Mouse (Mus musculus) testis, postnatal 10 days (tissue): ENCODE results near the gene Trit1.
"Not testable (repeated sequence)": the region's sequence is repeated elsewhere in the genome, so short reads cannot be mapped to it uniquely, and the experiment has no call there.

ENCODE experiments used
- DNase-seq: peaks from one replicate; pipeline ENCODE4 v3.0.0; 2021; ENCODE audit warnings: low spot score

The Trit1 gene

DNA sequence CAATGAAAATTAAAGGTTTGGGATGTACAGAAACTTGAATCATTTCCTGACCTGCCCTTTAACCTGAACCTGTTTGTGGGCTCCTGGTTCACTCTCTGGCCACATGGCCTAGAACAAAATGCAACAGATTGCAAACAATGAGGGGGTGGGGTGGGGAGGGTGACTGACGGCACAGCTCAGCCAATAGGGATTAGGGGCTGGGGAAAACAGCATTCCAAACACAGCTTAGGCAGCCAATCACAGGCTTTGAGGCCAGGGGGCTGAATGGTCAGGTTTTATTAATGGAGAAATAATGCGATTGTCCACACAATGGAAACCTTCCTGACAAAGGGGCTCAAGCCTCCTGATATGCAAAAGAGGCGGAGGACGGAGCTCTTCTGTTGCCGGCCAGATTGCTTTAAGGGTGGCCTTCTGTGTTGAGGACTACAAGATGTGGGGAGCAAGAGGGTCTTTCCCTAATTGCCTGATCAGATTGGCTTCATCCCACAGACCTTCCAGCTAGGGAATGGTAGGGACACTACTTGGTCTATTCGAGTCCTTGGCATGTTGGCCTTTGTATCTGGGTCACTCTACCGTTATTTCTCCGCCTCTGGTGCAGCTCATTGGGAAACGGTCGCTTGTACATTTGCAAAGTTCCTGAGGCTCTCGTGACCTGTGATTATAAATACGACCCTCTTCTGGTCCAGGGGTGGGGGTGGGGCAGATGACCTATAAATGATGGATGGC lies 17.7 kb upstream of the Trit1 start:
- DNase-seq: no peak

DNA sequence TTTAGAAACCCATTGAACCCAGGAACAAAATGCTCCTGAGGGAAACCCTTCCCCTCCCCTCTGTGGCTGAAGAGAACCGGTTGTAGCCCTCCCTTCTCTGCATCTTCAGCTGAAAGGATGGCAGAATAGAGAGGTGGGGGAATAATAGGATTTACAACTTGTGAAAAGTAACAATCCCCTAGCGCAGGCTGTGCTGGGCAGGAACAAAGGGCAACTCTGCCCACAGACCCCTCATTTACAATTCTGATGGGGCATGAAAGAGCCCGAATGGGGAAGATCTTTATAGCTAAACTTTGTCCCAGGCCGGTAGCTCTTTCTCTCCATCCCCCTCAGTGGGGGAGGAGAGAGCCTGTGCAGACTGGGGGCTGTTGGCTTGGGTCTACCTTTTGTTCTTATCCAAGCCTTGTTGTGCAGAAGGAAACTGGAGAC lies 17.1 kb upstream of the Trit1 start:
- DNase-seq: no peak

DNA sequence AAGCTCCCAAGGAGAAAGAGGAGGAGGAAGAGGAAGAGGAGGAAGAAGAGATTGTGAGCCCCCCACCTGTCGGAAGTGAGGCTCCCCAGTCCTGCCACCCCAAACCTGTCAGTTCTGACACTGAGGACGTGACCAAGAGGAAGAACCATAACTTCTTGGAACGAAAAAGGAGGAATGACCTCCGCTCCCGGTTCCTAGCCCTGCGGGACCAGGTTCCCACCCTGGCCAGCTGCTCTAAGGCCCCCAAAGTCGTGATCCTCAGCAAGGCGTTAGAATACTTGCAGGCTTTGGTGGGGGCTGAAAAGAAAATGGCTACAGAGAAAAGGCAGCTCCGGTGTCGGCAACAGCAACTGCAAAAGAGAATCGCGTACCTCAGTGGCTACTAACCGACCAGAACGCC lies 16.3 kb upstream of the Trit1 start:
- no peak for DNase-seq

DNA sequence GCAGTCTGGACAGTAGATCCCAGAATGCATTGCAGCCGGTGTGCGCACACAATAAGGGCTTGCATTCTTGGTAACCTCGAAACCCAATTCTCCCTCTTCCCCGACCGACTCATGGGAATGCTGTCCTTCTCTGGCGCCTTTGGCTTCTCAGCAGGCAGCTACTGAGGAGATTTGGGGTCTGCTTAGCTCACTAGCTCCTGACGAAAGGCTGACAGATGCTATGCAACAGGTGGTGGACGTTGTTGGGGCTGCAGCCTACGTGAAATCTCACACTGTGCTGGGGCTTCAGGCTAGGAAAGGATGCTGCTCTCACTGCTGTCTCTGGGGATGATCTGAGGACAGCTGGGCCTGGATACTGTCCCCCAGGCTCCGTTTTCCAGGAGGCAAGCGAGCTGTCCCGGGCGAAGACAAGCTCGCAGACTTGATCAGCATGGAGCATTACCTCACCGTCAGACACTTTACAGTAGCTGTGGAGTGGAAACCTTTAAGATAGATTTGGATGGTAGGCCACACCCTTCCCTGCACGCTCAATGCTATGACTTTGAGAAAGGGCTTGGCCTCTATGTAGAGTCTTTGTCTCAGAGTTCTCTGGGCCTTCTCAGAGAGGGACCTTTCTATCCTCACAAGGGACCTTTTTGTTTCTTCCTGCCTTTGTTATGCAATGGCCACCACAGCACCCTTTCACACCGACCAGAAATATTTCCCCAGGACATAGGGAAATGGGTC lies 15.6 kb upstream of the Trit1 start:
- no peak for DNase-seq

DNA sequence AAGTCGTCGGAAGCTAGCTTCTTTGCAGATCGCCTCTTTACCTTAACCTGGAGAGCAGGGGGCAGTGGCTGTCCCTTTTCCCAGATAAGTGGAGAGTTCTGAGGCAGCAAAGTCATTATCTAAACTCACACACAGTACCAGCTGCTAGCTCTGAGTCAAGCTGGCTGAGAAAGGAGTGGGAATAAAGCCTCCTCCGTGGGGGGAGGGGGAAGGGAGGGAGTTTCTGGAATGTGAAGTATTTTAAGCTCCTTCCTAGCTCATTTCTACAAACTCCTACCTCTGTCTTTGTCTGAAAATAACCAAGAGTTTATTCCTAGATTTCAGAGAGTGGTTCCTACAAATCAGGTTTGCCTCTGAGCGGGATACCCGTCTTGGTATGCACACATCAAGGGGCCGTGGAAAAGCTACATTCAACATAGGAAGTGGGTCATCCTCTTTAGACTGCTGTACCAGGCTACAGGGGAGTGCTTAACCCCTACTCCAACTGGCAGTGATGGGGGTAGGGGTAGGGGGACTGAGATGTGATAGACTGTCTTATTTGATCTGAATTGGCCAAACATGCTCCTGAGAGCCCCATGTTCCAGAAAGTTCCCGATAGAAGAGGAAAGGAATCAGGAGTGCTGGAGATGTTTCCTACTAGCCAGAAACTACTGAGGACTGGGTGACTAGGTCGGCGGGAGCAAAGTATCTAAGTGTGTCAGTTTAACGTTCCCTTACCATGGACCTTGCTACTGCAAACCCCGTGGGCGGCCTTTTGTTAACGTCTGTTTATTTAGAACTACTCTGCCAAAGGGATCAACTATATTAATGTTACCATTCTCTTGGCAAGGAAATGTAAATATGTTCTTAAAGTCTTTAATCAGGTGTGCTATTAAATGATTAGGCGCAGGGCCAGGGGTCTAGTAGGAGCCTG lies 11.1 kb upstream of the Trit1 start:
- DNase-seq: peak; percentile 61

DNA sequence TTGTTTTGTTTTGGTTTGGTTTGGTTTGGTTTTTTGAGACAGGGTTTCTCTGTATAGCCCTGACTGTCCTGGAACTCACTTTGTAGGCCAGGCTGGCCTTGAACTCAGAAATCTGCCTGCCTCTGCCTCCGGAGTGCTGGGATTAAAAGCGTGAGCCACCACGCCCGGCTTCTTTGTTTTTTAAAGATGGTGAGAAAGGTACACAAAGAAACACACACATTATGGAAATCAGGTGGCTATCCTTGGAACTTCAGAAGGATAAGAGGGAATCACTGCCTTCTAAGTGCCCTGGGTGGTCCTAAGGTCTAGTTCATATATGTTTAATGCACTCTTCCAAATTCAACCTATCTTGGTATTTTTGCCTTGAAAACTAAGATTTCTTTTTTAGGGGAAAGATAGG lies 3.9 kb upstream of the Trit1 start:
- DNase-seq: not testable (repeated sequence)

DNA sequence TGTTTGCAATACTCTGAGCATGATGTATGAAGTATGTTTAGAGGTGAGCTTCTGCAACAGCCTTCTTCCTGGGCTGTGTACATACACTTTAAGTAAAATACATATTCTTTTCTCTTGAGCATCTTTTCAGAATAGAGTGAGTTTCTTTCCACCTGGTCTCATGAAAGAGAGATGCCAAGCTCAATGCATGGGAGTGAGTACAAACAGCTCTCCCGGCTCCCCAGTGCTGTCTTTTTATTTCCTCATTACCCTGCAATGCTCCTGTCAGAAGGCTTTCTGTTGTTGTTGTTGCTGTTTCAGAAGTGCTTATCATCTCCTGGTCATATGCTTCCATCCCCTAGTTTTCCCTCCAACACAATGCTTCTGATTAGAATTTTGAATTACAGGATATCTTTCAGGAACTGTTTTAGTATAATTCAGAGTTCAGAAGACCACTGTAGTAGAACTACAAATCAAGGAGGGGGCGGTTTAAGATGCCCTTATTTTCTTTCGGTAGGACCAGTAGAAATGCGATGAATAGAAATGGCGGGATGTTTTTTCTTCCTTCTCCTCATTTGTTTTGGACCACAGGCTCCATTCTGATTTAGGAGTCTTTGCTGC lies 3.0 kb upstream of the Trit1 start:
- DNase-seq: no peak

DNA sequence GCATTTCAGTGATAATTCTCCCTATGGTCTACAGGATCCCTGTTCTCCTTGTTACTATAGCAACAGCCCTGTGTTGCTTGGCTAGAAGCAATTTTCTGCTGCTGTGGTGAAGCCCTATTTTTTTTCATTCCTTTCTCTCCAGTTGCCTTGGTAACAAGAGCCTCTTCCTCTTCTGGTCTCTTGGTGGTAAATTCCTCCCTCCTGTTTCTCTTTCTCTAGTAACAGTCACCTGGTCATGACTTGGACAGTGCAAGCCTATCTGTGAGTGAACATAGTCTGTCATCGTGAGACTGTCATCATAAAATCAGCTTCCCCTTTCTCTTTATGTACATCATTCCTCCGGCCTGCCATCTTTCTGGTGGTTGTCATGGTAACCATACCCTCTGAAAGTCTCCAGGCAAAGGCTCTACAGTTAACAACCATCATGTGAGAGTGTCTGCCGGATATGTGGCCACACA lies 2.4 kb upstream of the Trit1 start:
- no peak for DNase-seq

DNA sequence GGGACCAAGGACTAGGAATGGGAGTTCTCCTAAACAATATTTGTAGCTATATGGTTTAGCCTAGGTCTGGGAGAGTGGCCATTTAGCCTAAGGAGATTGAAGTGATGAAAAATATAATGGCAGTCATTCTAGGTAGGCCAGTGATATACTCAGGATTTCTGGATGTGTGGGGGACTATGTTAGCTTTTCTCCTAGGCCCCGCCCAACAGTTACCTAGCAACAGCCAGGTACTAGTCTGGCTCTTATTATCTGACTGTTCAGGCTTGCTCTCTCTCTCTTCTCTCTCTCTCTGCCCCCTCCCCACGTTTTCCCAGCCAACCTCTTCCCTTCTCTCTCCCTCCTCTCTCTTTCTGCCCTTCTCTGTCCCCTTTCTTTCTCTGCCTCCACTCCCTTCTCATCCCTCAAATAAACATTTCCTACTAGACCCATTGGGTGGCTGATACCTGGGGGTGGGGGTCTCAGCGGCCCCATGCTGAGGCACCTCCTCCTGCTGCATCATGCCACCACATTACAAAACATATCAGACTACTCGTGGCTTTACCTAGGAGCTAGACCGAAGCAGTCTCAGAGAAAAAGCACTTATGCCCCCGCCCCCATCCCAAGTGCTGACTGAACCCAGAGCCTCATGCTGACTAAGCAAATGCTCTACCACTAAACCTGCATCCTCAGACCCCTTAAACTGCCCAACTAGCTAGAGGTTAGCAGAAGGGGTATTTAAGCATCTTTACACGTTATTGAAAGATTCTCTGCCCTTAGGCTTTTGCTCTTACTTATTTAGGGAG lies 1.7 kb upstream of the Trit1 start:
- no peak for DNase-seq

DNA sequence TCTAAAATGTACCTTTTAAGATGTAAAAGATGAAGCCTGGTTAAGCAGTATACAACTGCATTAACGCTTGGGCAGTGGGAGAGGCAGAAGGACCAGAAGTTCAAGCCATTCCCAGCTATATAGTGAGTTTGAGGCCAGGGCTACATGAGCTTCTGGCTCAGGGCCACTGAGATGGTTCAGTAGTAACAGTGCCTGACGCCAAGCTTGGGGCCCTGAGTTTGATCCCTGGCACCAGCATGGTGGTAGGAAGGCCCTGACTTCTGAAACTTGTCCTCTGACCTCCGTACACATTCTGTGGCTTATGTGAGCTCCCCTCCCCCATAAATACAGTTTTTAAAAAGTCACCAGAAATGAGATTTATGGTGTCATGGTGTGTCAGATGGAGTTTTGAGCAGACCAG lies 5.2 kb downstream of the Trit1 start:
- no peak for DNase-seq

DNA sequence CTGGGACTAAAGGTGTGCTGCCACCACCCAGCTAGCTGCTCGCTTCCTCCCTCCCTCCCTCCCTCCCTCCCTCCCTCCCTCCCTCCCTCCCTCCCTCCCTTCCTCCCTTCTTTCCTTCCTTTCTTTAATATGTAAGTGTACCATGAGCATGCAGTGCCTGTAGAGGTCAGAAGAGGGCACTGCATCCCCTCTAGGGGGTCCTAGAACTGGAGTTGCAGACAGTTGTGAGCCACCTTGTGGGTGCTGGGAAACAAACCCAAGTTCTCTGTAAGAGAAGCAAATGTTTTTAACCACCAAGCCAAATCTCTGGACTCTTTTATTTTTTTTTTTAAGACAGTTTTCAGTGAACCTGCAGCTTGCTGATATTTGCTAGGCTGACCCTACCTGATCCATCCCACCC lies 6.5 kb downstream of the Trit1 start:
- no peak for DNase-seq

DNA sequence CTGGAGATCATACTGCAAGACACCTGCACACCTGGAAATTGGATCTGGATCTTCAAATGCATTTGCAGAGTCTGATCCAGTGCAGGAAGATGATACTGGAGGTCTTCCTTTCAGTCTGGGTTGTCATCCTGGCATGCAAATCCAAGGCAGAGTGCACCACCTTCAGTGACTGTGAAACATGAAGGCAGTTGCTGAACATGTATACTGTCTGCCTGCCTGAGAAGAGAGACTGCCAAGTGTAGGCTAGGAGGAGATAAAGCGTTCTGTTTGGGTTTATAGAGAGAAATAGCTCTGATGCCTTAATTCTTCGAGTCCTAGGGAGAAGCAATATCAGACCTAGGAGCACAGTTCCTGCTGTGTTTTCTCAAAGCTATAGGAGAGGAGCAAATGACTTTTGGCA lies 9.0 kb downstream of the Trit1 start:
- DNase-seq: no peak

DNA sequence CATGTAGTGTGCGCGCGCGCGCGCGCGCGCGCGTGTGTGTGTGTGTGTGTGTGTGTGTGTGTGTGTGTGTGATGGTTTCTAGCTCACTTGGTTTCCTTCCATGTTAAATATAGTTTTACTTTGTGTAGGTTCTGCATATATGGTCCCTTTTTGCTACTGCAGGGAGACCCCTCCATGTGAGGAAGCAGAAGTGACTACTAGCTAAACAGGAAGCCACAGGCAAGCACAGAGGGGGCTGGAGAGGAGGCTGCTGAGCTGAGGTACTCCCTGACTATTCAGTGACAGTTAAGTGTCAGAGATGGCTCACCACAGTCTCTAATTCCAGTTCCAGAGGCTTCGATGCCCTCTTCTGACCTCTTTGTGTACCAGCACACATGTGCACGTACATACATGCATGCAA lies 9.8 kb downstream of the Trit1 start:
- no peak for DNase-seq

DNA sequence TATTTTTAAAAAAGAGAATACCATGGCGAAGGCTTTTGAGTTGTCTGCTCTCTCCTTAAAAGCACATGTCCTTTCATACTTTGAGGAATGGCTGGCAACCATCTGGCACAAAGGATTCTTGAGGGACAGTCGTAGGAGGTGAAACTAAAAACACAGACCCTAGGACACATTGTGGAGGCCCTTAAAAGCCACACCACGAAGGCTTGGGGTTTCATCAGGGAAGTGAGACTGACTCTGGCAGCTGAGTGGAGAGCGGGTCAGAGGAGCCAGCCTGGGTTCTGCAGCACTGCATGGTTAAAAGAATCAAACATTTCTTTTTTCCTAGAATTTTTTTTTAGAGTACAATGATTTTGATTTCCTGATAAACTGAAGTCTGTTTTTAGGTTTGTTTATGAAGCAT lies 10.2 kb downstream of the Trit1 start:
- no peak for DNase-seq

DNA sequence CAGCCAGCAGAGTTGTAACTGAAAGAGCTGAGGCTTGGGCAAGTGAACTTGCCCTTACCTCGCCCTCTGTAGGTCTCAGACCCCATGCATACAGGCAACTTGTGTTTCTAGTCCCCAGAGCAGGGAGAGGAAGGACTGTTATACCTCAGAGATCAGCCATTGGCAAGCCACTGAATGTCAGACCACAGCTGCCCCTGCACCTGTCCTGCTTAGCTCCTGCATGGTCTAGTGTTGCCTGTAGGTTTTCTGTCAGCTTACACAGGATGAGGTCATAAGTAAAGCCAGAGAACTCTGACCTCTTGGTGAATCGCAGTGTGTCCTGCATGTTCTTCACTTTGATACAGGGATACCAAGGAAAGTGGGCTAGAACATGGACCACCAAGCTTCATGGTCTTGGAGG lies 18.4 kb downstream of the Trit1 start:
- no peak for DNase-seq

DNA sequence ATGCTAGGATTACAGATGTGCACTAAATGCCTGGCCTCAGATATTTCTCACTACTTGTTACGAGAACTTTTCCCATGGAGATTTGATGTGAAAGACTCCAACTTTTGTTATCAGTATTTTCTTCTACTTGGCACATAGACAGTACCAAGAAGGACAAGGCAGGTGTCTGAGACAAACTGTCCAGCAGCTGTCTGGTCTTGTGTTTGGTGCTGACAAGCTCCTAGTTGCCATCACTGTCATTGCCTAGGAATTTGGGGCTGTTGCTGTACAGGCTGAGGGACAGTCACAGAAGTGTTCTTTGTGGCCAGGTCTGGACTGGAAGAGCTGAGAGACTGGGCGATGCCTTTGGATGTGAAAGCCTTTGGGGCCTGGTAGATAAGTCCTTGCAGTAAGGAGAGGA lies 19.2 kb downstream of the Trit1 start:
- DNase-seq: no peak

DNA sequence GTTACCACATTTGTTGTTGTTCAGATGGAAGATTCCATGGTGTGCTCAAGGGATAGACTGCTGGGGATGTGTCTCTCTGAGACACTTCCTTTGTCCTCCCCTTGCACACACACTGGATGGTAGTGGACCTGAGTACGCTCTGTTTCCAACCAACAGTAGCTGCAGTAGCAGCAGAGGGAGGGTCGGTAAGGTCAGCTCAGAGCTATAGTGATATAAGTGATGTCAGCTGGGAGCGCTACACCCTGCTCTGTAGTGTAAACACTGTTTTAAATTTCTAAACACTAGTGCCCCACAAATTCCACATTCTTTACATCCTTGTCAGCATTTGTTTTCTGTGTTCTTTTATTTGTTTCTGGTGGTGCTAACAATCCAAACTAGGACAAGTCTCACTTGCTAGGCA lies 20.3 kb downstream of the Trit1 start:
- no peak for DNase-seq

DNA sequence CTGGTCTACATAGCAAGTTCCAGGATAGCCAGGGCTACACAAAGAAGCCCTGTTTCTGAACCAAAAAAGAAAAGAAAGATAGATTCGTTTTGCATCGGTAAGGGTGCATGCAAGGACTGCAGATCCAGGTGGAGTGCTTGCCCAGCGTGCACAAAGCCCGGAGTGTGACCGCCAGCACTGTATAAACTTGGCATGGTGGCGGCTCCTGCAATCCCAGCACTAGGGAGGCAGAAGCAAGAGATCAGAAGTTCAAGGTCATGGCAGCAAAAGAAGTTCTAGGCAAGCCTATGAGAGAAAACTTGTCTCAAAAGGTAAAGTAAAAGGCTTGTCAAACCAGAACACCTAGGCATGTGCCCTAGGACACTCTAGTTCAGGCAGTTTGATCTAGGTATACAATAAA lies 24.7 kb downstream of the Trit1 start:
- no peak for DNase-seq

DNA sequence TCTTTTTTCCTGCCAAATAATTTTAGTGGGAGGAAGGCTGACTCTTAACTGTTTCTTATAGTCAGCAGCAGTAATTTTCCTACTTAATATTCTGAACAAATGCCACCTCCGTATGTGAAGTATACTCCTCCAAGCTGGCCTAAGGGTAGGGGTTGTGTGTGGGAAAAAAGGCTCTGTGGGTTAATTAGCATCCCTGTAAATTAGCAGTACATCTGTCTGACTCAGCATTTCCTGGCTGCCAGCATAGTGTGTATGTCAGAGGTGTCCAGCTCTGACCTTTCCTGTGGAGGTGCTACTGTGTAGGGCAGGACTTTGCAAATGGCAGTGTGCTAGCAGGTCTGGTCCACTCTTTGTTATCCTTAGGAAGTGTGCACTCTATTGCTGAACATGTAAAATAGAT lies 27.5 kb downstream of the Trit1 start:
- no peak for DNase-seq

DNA sequence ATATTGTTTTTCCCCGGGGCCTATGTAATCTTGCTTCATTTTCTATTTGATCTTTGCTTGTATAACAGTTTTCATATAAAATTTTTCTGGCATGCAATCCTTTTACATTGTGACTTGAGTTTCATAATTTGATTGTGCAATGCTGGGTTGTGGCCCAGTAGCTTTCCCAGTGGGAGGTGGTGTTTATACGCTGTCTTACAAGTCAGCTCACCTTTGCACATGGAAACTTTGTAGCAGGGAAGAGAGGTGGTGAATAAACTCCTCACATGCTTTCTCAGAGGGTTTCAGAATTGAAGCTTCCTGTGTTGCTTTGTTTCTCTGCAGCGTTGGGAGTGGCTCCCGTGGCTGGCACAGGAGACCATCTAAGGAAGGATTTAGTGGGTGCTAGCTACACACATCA lies 28.4 kb downstream of the Trit1 start:
- no peak for DNase-seq

DNA sequence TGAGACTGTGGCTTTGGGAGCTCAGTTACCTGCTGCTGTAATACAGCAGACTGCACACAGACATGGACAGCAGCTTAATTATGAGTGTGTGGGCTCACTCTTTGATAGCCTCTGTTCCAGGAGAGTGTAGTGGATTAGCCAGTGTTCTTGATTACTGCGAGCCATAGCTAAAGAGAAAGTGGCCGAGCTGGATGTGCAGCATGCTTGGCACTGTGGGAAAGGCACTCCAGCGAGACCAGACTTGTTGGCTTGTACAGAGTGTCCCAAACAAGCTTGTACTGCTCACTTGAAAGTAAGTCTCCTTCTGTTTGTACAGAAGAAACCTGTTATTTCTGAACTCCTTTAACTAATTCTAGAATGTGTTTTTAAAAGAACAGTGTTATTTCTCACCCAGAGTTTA lies 29.9 kb downstream of the Trit1 start:
- DNase-seq: no peak
